Mouse (Mus musculus) ES-E14 (cell line): Measurements from ENCODE around the gene Tnfrsf17.

ENCODE experiments used
- HCFC1 ChIP-seq: IDR thresholded peaks from 2 replicates; pipeline ENCODE4 v1.6.1; 2012; ENCODE audit warnings: low read length, inconsistent platforms, borderline replicate concordance; ENCODE audit not compliant: insufficient read depth
- ZNF384 ChIP-seq: IDR thresholded peaks from 2 replicates; pipeline ENCODE4 v1.6.1; 2012; ENCODE audit warnings: low read depth, low read length, inconsistent platforms

DNA sequence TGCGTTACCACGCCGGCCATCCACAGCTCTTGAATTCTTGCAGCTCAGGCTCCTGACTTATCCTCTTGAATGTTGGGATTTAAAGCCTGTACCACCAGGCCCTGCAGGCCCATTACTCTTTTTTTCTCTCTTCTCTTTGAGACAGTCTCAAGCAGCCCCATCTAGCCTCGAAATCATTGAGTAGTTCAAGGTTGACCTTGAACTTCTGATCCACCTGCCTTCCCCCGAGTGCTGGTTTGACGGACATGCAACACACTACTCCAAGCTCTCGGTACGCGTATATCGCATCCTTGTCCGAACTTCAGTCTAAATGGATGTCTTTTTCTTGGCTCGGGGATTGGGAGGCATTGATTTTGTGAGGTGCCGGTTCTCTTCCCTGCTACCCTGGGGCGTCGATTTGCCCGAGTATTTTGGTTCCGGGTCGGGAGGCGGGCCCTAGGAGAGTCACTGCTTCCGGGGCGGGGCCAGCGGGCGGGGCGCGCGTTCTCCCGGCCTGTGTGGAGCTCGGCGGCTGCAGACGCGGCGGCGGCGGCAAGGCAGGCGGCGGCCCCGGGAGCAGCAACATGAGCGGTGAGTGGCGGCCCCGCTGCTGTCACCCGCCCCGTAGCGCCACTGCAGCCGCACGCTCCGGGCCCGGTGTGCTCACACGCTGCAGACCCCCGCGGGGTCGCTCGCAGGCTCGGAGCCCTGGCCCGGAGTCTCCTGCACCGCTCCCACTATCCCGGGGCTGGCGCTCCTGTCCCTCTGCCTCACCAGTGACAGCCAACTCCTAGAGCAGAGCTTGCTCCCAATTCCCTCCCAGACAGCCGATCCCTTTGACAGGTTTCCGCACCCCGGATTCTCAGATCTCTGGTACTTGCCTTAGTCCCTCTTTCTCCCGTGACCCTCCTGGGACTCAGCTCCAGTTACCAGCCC lies 9.1 kb downstream of the Tnfrsf17 start, which contains the start of gene Snx29:
- no peak for TF ChIP-seq ZNF384
- TF ChIP-seq HCFC1, result peak; percentile 78
